Mouse (Mus musculus) A20 (cell line): ENCODE data around the gene Itga9.

Experiments used
- DNase-seq: peaks from one replicate; pipeline ENCODE4 v3.0.0-alpha.2; 2011; ENCODE audit warnings: low read depth, low spot score

Gene Itga9

GRCm38 (mm10) chr9:118606817-118607371 lies 404 bp downstream of the Itga9 start:
- no peak for DNase-seq

DNA sequence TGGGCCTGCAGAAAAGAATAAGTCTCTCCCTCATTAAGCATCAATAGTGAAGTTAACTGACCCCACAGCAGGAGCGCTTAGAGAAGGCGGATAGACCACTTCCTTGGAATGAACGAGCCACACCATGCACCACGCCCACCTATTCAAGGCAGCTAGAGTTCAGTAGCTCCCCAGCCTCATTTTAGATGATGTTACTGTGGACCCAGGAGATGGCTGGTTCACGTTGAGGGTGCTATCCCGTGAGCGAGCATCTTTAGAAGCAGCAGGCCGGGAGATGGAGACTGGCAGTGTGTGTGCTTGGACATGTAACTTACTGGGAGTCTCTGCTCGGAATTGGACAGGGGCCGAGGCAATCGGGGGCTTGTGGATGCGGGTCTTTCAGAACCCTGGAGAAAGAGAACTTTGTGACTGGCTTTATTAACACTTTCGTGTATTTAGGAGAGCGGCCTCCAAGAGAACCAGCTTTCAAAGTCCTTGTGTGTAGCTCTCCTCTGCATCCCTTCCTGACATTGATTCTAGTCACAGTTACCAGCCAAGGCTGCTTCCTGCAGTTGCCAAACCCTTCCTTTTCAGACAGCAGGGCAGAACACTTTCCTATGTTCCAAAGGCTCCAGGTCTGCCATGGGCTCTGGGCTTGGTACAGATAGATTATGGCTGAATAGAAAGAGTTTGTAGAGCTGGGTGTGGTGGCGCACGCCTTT lies 1.4 kb downstream of the Itga9 start:
- DNase-seq: no peak

DNA sequence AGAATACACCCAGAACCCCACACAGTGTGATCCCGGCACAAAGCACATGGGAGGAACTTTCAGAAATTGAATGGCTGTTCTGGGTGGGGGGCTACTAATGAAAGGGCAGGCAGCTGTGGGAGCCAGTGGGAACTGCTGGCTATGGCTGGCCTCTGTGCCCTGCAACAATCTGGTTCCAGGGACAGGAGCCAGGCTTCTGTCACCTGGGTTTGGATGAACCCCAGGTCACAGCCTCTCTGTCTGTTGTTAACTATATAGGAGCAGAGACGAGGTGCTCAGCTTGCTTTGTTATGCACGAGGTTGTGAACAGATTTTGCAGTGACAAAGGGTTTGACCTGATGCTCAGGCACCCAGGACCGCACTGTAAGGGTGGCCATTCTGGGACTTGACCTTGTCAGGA lies 2.1 kb downstream of the Itga9 start:
- DNase-seq: no peak

- DNase-seq: no peak
Observed at GRCm38 (mm10) chr9:118610060-118610459, 3.6 kb downstream of the Itga9 start.

DNA sequence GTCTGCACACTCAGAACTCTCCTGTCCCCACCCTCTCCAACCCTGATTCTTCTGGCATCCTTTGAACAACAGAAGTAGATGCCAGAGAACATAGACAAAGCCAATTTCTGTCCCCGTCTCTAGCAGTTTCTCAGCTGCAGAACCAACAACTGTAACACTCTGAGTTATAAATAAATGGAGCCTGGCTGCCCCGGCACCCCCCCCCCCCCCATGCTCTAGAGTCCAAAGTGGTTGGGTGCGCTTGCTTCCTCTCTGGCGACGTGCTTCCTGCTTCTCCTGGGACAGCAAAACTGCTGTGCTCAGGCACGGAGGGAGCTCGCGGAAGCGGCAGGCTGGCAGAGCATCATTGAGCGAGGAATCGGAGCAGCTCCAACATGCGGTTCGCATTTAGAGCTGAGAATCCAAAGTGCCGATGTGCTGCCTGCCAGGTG lies 4.6 kb downstream of the Itga9 start:
- DNase-seq: no peak

DNA sequence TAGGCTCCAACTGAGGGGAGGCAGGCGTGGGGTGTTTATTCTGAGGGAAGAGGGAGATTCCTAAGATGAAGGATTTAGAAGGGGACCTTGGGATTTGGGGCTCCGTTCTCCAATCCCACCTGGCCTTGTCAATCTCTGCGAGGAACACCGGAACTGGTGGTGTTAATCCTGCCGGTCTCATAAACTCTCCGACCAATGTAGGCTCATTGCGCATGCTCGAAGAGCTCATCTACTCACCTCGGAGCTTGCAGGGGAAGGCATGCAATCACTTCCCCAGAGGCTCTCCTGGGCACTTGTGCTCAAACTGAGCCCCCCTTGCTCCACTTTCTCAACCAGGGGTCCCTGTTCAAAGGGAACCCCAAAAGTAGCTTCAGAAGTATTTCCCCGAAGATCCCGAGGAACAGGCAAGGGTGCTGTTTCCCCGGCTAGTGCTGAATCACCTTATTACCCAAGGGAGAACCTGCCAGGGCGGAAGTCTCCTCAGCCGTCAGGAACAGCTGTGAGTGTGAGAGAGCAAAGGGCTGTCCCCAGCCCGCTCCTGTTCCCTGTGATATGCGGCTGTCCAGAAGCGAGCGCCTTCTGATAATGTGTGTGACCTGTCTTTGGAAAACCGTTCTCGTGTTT lies 5.6 kb downstream of the Itga9 start:
- DNase-seq: no peak

- no peak for DNase-seq
Observed at GRCm38 (mm10) chr9:118617237-118617636, 10.7 kb downstream of the Itga9 start.

GRCm38 (mm10) chr9:118618732-118619250 lies 12.3 kb downstream of the Itga9 start:
- no peak for DNase-seq

- no peak for DNase-seq
Observed at GRCm38 (mm10) chr9:118620807-118621206, 14.3 kb downstream of the Itga9 start.

DNA sequence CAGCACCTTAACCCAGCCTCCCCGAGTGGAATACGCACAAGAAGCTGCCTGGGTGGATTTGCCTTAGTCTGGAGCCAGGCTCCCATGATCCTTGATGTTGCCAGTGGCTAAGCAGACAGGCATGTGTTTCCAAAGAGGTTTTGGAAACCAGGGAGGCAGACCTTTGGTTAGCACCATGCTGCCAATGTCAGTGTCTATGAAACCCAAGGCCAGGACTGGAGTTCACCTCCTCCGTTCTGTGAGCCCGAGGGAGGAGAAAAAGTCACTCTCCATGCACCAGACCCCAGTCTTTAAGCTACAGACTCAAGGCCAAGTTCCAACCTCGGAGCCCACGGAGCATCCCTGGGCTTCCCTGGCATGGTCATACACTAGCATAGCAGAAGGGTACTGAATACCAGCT lies 15.2 kb downstream of the Itga9 start:
- no peak for DNase-seq

- no peak for DNase-seq
Observed at GRCm38 (mm10) chr9:118622376-118623166, 16.1 kb downstream of the Itga9 start.

GRCm38 (mm10) chr9:118623483-118623882 lies 17.0 kb downstream of the Itga9 start:
- no peak for DNase-seq

- DNase-seq: no peak
Observed at GRCm38 (mm10) chr9:118624146-118624545, 17.7 kb downstream of the Itga9 start.

DNA sequence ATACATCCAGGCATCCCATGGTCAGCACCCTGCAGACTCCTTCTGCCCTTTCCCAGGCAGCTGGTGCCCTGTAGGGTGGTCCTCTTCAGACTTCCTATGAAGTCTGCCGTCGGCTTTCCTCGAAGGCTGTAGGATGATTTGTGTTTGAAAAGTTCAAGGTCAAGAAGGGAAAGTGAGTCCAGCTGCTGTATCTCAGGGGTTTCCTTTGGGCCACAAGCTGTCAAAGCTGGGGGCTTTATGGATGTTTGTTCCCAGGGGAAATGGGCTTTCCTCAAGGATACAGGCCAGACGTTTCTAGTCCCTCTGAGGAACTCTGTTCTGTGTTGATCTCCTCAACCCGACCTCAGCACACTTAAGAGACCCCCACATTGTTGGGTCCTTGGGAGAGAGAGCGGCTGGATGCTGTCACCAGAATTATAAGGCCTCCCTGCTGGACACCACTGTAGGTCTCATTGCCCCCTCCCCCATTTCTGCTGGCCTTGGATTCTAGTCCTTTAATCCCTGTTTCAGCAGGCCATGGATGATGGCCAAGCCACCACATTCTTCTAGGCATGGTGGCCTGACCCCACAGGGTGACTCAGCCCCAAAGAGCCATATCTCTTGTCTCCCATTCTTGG lies 23.4 kb downstream of the Itga9 start:
- no peak for DNase-seq

GRCm38 (mm10) chr9:118631775-118632757 lies 25.6 kb downstream of the Itga9 start:
- DNase-seq: no peak

GRCm38 (mm10) chr9:118632758-118633143 lies 26.3 kb downstream of the Itga9 start:
- no peak for DNase-seq

DNA sequence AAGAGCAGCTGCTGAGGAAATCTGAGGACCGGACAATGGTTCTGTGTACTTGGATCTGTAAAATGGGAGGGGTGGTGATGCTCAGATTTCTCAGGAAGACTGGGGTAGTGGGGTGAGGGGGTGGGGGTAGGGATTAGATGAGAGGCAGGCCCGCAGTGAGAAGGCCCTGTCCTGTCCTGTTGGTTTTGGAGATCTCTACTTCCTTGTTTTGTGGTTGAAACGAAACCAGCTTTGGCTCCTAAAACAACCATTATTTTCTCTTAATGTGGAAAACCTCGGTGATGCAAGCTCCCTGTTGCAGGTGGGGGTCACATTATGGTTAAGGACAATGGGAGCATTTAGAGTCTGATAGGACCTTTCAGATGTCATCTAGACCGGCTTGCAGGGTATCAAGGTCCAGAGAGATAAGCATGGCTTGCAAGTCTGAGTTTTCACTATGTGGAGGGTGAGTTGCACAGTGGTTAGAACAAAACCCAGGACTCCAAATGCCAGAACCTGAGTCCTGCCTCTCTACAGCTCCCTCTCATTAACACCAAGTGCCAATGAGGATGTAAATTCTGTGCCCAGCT lies 32.2 kb downstream of the Itga9 start:
- DNase-seq: no peak

DNA sequence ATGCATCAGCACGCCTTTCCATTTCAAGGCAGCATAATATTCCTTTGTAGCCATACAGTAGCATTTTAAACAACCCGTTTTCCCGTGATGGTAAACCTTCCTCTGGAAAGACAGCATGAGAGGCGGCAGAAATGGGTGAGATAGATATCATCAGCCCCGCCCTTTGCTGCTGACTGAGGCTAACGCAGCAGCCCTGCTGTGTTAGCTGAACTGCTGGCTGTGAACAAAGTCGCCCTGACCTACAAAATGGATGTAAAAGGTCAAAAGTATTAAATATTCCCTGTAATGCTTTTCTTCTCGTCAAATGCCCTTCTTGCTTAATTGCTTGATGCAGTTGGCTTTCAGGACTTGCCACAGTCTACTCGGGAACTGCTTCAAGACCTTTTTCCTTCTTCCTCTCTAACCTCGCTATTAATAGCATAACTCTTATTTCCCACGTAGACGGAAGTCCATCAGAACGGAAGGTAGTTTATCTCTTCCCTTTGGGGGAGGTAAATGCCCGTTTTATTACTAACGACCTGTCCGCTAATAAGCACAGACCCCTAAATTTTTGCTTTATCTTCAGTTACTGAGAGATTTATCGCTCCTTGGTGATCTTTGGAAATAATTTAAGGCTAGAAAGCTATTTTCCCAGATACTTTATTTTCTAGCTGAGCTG lies 39.3 kb downstream of the Itga9 start:
- no peak for DNase-seq

- DNase-seq: no peak
Observed at GRCm38 (mm10) chr9:118647495-118647894, 41.0 kb downstream of the Itga9 start.

- DNase-seq: no peak
Observed at GRCm38 (mm10) chr9:118650976-118651375, 44.5 kb downstream of the Itga9 start.
